Mouse (Mus musculus) midbrain, embryonic 15.5 days (tissue): ENCODE measurements around the gene B3gnt7. TPM values are rescaled to one million over a fixed set of nuclear protein-coding genes. Genes with fewer than 3 reads are reported as not detected.

ENCODE experiments used
- ATAC-seq: fragments of 200-750 bp; cut with Nextera tagmentation; replicated peaks from 2 replicates; pipeline ENCODE4 v1.8.0; 2017; ENCODE audit warnings: moderate TSS enrichment
- H3K27ac ChIP-seq: fragments of 300-500 bp; sonication (generic); 2 replicates; pipeline ENCODE4 v1.5.1; 2015; ENCODE audit warnings: mild to moderate bottlenecking, inconsistent platforms
- H3K27me3 ChIP-seq: fragments of 300-500 bp; sonication (generic); replicated peaks from 2 replicates; pipeline ENCODE4 v1.6.1; 2015; ENCODE audit warnings: inconsistent platforms
- H3K36me3 ChIP-seq: fragments of 300-500 bp; sonication (generic); replicated peaks from 2 replicates; pipeline ENCODE4 v1.6.1; 2015; ENCODE audit warnings: inconsistent platforms
- H3K4me1 ChIP-seq: fragments of 300-500 bp; sonication (generic); 2 replicates; pipeline ENCODE4 v1.6.1; 2015; ENCODE audit warnings: inconsistent platforms
- H3K4me2 ChIP-seq: fragments of 300-500 bp; sonication (generic); 2 replicates; pipeline ENCODE4 v1.6.1; 2015; ENCODE audit warnings: inconsistent platforms, mild to moderate bottlenecking, moderate library complexity
- H3K4me3 ChIP-seq: fragments of 300-500 bp; sonication (generic); 2 replicates; pipeline ENCODE4 v1.5.1; 2015; ENCODE audit warnings: mild to moderate bottlenecking, inconsistent platforms
- H3K9ac ChIP-seq: fragments of 300-500 bp; sonication (generic); 2 replicates; pipeline ENCODE4 v1.6.1; 2015; ENCODE audit warnings: mild to moderate bottlenecking, inconsistent platforms
- H3K9me3 ChIP-seq: fragments of 300-500 bp; sonication (generic); 2 replicates; pipeline ENCODE4 v1.6.1; 2016; ENCODE audit warnings: inconsistent platforms
- WGBS: fragments of 180-500 bp; shearing (Covaris S2); methylation state at CpG from one replicate; pipeline ENCODE4 v1.1.7; 2015; ENCODE audit warnings: mixed read lengths; 5-methylcytosine and 5-hydroxymethylcytosine counted together
- microRNA-seq: library from miRNA; unstranded; fragments of <30 nt; microRNA quantifications from one replicate; pipeline ENCODE4, GENCODE M21; 2016
- polyA plus RNA-seq: library from polyadenylated mRNA; unstranded; fragments of >200 nt; fragmentation: Nextera tagmentation; extraction: Ambion mirVana; gene quantifications from 2 replicates; pipeline ENCODE4 v1.2.1, GENCODE M21; 2015

The B3gnt7 gene
- polyA plus RNA-seq, 1 experiment from 2014 or later = 8.3 TPM

GRCm38 (mm10) chr1:86349696-86350095 lies 47.1 kb downstream of the B3gnt7 start:
- no peaks in the 10 kb centered on the region for H3K27me3 ChIP-seq
- H3K4me3 ChIP-seq = no peak overlapping the region
- WGBS = 86% methylated on average over 1 of the region's 1 CpGs
- H3K27ac ChIP-seq = no peak overlapping the region
- H3K36me3 ChIP-seq = peaks cover 69% of the 10 kb centered on the region
- H3K4me1 ChIP-seq = no peaks in the 10 kb centered on the region
- no peak for ATAC-seq
- H3K9ac ChIP-seq = no peak overlapping the region
- H3K4me2 ChIP-seq = no peak overlapping the region
- no peaks in the 10 kb centered on the region for H3K9me3 ChIP-seq

- Histone ChIP-seq H3K27ac (no peak overlapping the region), H3K36me3 (peaks cover 78% of the 10 kb centered on the region), H3K4me2 (no peak overlapping the region), H3K9me3 (no peaks in the 10 kb centered on the region), H3K4me3 (no peak overlapping the region), H3K4me1 (no peaks in the 10 kb centered on the region), H3K9ac (no peak overlapping the region), H3K27me3 (no peaks in the 10 kb centered on the region)
- WGBS = 90% methylated on average over 8 of the region's 8 CpGs
- ATAC-seq = no peak
These were observed 47.9 kb downstream of the B3gnt7 start for GRCm38 (mm10) chr1:86350576-86350975.

GRCm38 (mm10) chr1:86354186-86354585 lies 51.6 kb downstream of the B3gnt7 start:
- Histone ChIP-seq H3K9ac (no peak overlapping the region), H3K27ac (no peak overlapping the region), H3K9me3 (no peaks in the 10 kb centered on the region), H3K4me1 (peaks cover 14% of the 10 kb centered on the region), H3K27me3 (no peaks in the 10 kb centered on the region), H3K4me3 (no peak overlapping the region), H3K36me3 (peaks cover 73% of the 10 kb centered on the region), H3K4me2 (no peak overlapping the region)
- WGBS = 87% methylated on average over 2 of the region's 2 CpGs
- ATAC-seq = no peak

Small RNA genes within 50 kb of the gene (microRNA-seq; reads per million reads assigned to microRNA genes)
- 39.4 reads per million, percentile 42 among the genes with 10 or more reads in this experiment for gene mmu-mir-3535

Other genes with a start within 250 kb of the B3gnt7 start
- 191 TPM in 2 replicates for gene Psmd1, start 238.4 kb upstream of the B3gnt7 start, polyA plus RNA-seq
- 0.11 and 0.46 TPM in 2 replicates for gene Htr2b, start 190.9 kb upstream of the B3gnt7 start, polyA plus RNA-seq
- 0.23 and 0.54 TPM in 2 replicates for gene Gm21972, start 169.2 kb upstream of the B3gnt7 start, polyA plus RNA-seq
- 35.7 and 39.7 TPM in 2 replicates for gene Armc9, start 148.1 kb upstream of the B3gnt7 start, polyA plus RNA-seq
- gene Ncl, start 56.6 kb downstream of the B3gnt7 start, polyA plus RNA-seq = 184 and 193 TPM in 2 replicates
- 0.61 TPM in 1 of 2 replicates, not detected in the other for gene Nmur1, start 123.4 kb downstream of the B3gnt7 start, polyA plus RNA-seq
- not detected in 2 replicates for gene Tex44, start 123.5 kb downstream of the B3gnt7 start, polyA plus RNA-seq
- 1,373 and 1,532 TPM in 2 replicates for gene Ptma, start 223.9 kb downstream of the B3gnt7 start, polyA plus RNA-seq